Mouse (Mus musculus): Measurements from ENCODE around the gene Gjc3. TPM values are rescaled to one million over a fixed set of nuclear protein-coding genes. Genes with fewer than 3 reads are reported as not detected.

The Gjc3 gene
- total RNA-seq, 2 experiments from 2014 or later: 0.59 to 0.99 TPM

DNA sequence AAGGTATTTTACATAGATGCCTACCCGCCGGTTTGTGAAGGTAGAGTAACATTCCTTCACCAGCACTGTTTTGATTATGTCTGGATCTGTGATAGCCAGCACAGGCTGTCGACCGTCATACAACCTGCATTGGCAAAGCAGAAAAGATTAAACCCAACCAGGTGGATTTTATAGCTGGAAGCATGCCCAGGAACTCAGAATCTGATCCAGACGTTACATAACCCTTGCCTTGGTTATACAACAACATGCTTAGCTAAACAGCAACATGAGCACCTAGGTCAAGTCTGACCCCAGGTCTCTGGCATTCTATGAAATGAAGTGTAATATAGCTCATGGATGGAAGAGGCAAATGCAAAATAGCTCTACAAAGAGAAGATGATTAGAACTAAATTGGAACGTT is 47.3 kb downstream of the Gjc3 start:
- intact Hi-C loops (cut with DNase I): no loop called here
- no peak for DNase-seq

DNA sequence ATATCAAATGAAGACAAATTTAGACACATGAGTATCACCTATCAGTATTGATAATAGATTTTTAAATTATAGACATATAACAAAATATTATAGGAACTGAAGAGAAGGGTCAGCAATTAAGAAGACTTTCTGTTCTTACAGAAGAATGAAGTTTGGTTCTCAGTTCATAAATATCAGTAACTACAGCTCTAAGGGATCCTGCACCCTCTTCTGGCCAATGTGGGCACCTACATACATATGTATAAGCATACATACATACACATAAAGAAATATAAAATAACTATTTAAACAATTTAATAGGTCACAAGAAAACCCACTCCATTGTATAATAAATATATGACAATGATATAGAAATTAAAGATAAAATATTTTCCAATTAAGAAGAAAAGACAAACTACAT is 48.4 kb downstream of the Gjc3 start:
- intact Hi-C loops (cut with DNase I): no loop called here
- no peak for DNase-seq

DNA sequence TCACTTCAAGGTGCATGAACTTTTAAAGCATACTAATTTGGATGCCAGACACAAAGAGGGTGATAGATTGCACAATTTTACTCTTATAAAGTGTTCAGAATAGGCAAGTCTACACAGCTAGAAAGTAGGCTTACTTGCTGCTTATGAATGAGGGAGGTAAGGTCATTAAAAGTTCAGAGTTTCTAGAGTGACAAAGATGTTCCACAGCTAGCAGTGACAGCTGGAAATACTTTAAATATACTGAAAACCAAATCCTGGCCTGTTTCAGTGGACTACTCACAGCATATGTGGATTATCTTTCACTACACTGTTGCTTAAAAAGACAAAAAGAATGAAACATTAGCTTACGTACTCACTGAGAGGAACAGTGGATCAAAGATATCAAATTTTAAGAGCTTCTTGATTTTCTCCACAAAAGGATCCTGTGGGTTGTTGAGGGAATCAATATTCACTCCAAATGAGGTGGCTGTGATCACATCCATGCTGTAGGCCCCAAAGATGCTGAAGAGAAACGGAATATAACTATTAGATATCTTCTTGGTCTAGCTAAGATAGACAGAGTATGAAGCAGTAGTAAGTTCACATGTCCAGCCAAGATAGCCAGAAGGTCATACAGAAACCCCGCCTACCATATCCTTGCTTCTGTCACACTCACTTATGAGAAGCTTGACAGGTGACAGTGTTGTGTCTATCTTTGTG is 53.2 kb downstream of the Gjc3 start:
- intact Hi-C loops (cut with DNase I): no loop called here
- no peak for DNase-seq

Other genes with a start within 250 kb of the Gjc3 start
- under 1 TPM; 0.20 to 0.28 TPM for gene Nyap1, start 221.5 kb downstream of the Gjc3 start, total RNA-seq (2021)
- gene Tsc22d4, start 217.4 kb downstream of the Gjc3 start, total RNA-seq (2021): 10 to 100 TPM; 52.2 to 55.6 TPM
- 1 to 10 TPM; 5.6 to 7.9 TPM for gene Ppp1r35, start 184.2 kb downstream of the Gjc3 start, total RNA-seq (2021)
- 10 to 100 TPM; 20.8 to 25.2 TPM for gene Mepce, start 175.4 kb downstream of the Gjc3 start, total RNA-seq (2021)
- gene Zcwpw1, start 175.3 kb downstream of the Gjc3 start, total RNA-seq (2021): under 1 TPM in 1 of 2 experiments, not detected in 1; 0.17 TPM
- under 1 TPM; 0.10 to 0.59 TPM for gene Pilra, start 126.8 kb downstream of the Gjc3 start, total RNA-seq (2021)
- not detected for gene Pilrb1, start 105.0 kb downstream of the Gjc3 start, total RNA-seq (2021)
- under 1 TPM in 1 of 2 experiments, not detected in 1; 0.23 TPM for gene Pilrb2, start 91.3 kb downstream of the Gjc3 start, total RNA-seq (2021)
- gene Cyp3a13, start 41.5 kb downstream of the Gjc3 start, total RNA-seq (2021): under 1 TPM in 1 of 2 experiments, not detected in 1; 0.07 TPM
- gene Azgp1, start 18.4 kb upstream of the Gjc3 start, total RNA-seq (2021): under 1 TPM in 1 of 2 experiments, not detected in 1; 0.46 TPM
- not detected for gene Smok3a, start 58.2 kb upstream of the Gjc3 start, total RNA-seq (2021)
- gene Smok3b, start 58.3 kb upstream of the Gjc3 start, total RNA-seq (2021): not detected
- gene Smok3c, start 90.1 kb upstream of the Gjc3 start, total RNA-seq (2021): not detected
- 10 to 100 TPM in 1 of 2 experiments, 1 to 10 TPM in 1; 7.0 to 10.2 TPM for gene Zkscan1, start 122.0 kb upstream of the Gjc3 start, total RNA-seq (2021)
- gene Zscan21, start 153.8 kb upstream of the Gjc3 start, total RNA-seq (2021): 10 to 100 TPM; 10.1 to 12.8 TPM
- 1 to 10 TPM; 2.5 to 5.4 TPM for gene Zfp113, start 192.6 kb upstream of the Gjc3 start, total RNA-seq (2021)
- gene Cops6, start 198.0 kb upstream of the Gjc3 start, total RNA-seq (2021): 10 to 100 TPM; 92.5 to 95.9 TPM
- 1 to 10 TPM; 6.9 to 8.3 TPM for gene Ap4m1, start 208.9 kb upstream of the Gjc3 start, total RNA-seq (2021)
- gene Mcm7, start 209.3 kb upstream of the Gjc3 start, total RNA-seq (2021): 1 to 10 TPM; 7.6 to 8.7 TPM
- 10 to 100 TPM; 27.2 to 29.1 TPM for gene Taf6, start 224.4 kb upstream of the Gjc3 start, total RNA-seq (2021)
- gene Cnpy4, start 224.4 kb upstream of the Gjc3 start, total RNA-seq (2021): 1 to 10 TPM; 3.7 to 3.8 TPM
- 1 to 10 TPM; 1.4 to 1.6 TPM for gene Mblac1, start 231.2 kb upstream of the Gjc3 start, total RNA-seq (2021)